Mouse (Mus musculus) C2C12 (cell line): ENCODE data around the gene Gm10188. TPM values are rescaled to one million over a fixed set of nuclear protein-coding genes. Genes with fewer than 3 reads are reported as not detected.

Source experiments
- H3K27me3 ChIP-seq: one replicate; pipeline ENCODE4 v1.6.1; 2011; ENCODE audit not compliant: control insufficient read depth, insufficient read depth, insufficient read length
- H3K36me3 ChIP-seq: one replicate; pipeline ENCODE4 v1.6.1; 2011; ENCODE audit not compliant: control insufficient read depth, insufficient read depth
- H3K4me3 ChIP-seq: one replicate; pipeline ENCODE4 v1.5.1; 2011; ENCODE audit warnings: mild to moderate bottlenecking, control low read depth; ENCODE audit not compliant: poor library complexity, insufficient read depth, severe bottlenecking
- H3K79me2 ChIP-seq: one replicate; pipeline ENCODE4 v1.6.1; 2011; ENCODE audit not compliant: control insufficient read depth, insufficient read depth
- H3K79me3 ChIP-seq: one replicate; pipeline ENCODE4 v1.6.1; 2011; ENCODE audit warnings: low read depth, control low read depth
- H3ac ChIP-seq: one replicate; pipeline ENCODE3; 2011; ENCODE audit warnings: low read depth; ENCODE audit not compliant: control insufficient read depth, insufficient read length
- CEBPB ChIP-seq: IDR thresholded peaks from one replicate; pipeline ENCODE4 v1.6.1; 2011; ENCODE audit warnings: low read depth, mild to moderate bottlenecking, control low read depth, moderate library complexity
- CTCF ChIP-seq: IDR thresholded peaks from one replicate; pipeline ENCODE4 v1.5.1; 2011; ENCODE audit not compliant: control insufficient read depth, insufficient read depth, insufficient read length
- FOSL1 ChIP-seq: IDR thresholded peaks from one replicate; pipeline ENCODE4 v1.8.0; 2011; ENCODE audit warnings: mild to moderate bottlenecking, low read length; ENCODE audit not compliant: poor library complexity, insufficient read depth, severe bottlenecking
- MAX ChIP-seq: IDR thresholded peaks from one replicate; pipeline ENCODE4 v1.6.1; 2011; ENCODE audit warnings: mild to moderate bottlenecking, control low read depth
- MYOD1 ChIP-seq: IDR thresholded peaks from one replicate; pipeline ENCODE4 v1.6.1; 2011; ENCODE audit warnings: low read depth; ENCODE audit not compliant: control insufficient read depth, insufficient read length
- MYOG ChIP-seq: IDR thresholded peaks from one replicate; pipeline ENCODE4 v1.6.1; 2011; ENCODE audit not compliant: control insufficient read depth, insufficient read length; ENCODE audit errors: extremely low read depth
- USF1 ChIP-seq: IDR thresholded peaks from one replicate; pipeline ENCODE4 v1.6.1; 2011; ENCODE audit warnings: low read depth, mild to moderate bottlenecking, control low read depth, moderate library complexity
- polyA plus RNA-seq: library from polyadenylated mRNA; unstranded; fragments of >200 nt; fragmentation: generic; extraction: Trizol; gene quantifications from one replicate; pipeline ENCODE4 v1.2.1, GENCODE M21; 2012; ENCODE audit warnings: missing spikeins

Gm10188 gene
- polyA plus RNA-seq, 1 experiment, result not detected

DNA sequence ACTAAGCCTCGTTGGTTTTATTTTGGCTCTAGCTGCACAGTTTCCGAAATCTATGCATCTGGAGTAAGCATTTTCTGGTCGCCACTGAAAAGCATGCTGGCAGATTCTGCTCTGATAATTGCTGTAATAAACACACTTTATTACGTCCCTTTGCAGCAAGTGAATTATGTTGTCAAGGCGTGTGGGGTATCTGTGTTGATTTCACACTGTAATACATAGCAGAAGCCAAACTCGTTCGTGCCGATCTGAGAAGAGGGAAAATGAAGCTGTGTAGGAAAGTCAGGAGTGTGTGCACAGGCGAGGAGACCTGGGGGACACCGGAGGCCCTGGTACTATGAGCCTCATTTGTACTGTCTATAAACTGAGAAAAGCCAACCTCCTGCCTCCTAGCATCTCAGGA is 20.2 kb downstream of the Gm10188 start:
- TF ChIP-seq MYOG (no peak), CTCF (no peak), MAX (no peak), CEBPB (no peak), MYOD1 (no peak), FOSL1 (no peak), USF1 (no peak)
- H3K79me2 ChIP-seq, result no peaks in the 10 kb centered on the region
- H3K79me3 ChIP-seq, result no peaks in the 10 kb centered on the region
- H3K27me3 ChIP-seq, result no peaks in the 10 kb centered on the region
- no peak overlapping the region for H3K4me3 ChIP-seq
- H3K36me3 ChIP-seq, result no peaks in the 10 kb centered on the region
- no peak overlapping the region for H3ac ChIP-seq

DNA sequence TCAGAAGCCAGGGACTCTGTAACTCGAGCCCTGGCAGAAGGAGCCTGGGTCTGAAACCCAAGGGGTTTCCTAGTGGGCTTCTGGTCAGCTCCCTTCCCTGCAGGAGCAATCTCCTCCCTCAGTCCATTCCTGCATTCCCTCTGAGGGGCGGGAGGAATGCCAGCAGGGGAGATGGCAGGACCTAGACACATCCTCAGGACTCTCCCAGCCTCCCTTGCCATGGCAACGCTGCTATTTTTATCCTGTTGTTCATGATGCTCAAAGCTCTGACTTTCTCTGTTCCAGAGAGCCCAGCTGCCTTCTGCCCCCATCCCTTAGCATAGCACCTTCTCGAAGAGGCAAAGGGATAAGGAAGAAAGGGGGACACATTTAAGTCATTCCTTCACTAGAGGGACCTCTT is 21.4 kb downstream of the Gm10188 start:
- TF ChIP-seq MYOD1 (no peak), CEBPB (no peak), USF1 (no peak), MAX (no peak), MYOG (no peak), FOSL1 (no peak), CTCF (no peak)

DNA sequence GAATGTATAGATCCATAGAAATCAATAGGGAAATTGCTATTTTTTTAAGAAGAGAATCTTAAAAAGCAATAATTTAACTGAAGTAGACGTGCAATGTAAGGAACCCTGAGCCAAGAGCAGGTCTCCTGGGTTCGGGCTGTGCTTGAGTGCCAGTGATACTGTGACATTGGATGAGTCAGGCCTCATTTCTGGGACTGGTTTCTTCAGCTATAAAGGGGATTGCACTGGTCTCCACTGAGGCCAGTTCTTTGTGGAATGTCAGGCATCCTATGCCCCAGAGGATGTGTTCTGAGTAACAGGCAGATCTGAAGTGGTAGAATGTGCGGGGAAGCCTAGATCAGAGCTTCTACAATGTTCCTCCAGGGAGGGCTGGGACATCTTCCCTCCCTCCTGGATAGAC is 22.7 kb downstream of the Gm10188 start:
- no peak for TF ChIP-seq CTCF
- TF ChIP-seq FOSL1, result no peak
- TF ChIP-seq USF1, result no peak
- TF ChIP-seq MYOG, result no peak
- no peak for TF ChIP-seq MYOD1
- no peak for TF ChIP-seq CEBPB
- TF ChIP-seq MAX, result no peak
- H3K79me2 ChIP-seq, result no peaks in the 10 kb centered on the region
- H3K36me3 ChIP-seq, result no peaks in the 10 kb centered on the region
- no peak overlapping the region for H3ac ChIP-seq
- no peaks in the 10 kb centered on the region for H3K27me3 ChIP-seq
- no peaks in the 10 kb centered on the region for H3K79me3 ChIP-seq
- no peak overlapping the region for H3K4me3 ChIP-seq

More for the DNA sequence above, 21.4 kb downstream of the Gm10188 start:
- H3K79me2 ChIP-seq, result no peaks in the 10 kb centered on the region
- H3K4me3 ChIP-seq, result no peak overlapping the region
- H3K79me3 ChIP-seq, result no peaks in the 10 kb centered on the region
- H3ac ChIP-seq, result no peak overlapping the region
- no peaks in the 10 kb centered on the region for H3K36me3 ChIP-seq
- no peaks in the 10 kb centered on the region for H3K27me3 ChIP-seq

- Histone ChIP-seq H3K4me3 (no peak overlapping the region), H3K36me3 (no peaks in the 10 kb centered on the region), H3ac (no peak overlapping the region), H3K27me3 (no peaks in the 10 kb centered on the region), H3K79me2 (no peaks in the 10 kb centered on the region), H3K79me3 (no peaks in the 10 kb centered on the region)
- no peak for TF ChIP-seq MAX
- TF ChIP-seq USF1, result no peak
- no peak for TF ChIP-seq CEBPB
- no peak for TF ChIP-seq CTCF
- no peak for TF ChIP-seq MYOG
- no peak for TF ChIP-seq FOSL1
- TF ChIP-seq MYOD1, result no peak
Observed at GRCm38 (mm10) chr1:132205958-132206357, 23.6 kb downstream of the Gm10188 start.

DNA sequence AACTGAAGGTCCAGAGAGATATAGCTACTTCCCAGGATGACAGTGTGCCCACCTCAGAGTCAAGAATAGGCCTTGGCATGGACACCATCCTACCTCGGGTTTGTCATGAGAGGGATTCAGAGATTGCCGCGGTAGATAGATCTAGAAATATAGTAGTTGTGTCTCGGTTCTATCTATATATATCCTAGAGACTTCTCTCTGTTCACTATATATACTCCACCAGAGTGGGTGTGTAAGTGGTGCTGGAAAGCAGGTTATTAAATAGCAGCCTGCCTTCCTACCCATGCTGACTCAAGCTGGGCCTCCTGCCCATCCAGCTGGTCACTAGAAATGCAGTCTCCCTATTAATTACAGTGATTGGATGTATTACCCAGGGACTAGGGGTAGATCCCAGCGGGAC is 26.8 kb downstream of the Gm10188 start:
- no peaks in the 10 kb centered on the region for H3K27me3 ChIP-seq
- no peak overlapping the region for H3K4me3 ChIP-seq
- no peaks in the 10 kb centered on the region for H3K36me3 ChIP-seq
- TF ChIP-seq MYOD1 (no peak), CTCF (no peak), MYOG (no peak), CEBPB (no peak), USF1 (no peak), FOSL1 (no peak), MAX (no peak)
- H3ac ChIP-seq, result no peak overlapping the region
- H3K79me2 ChIP-seq, result no peaks in the 10 kb centered on the region
- H3K79me3 ChIP-seq, result no peaks in the 10 kb centered on the region

DNA sequence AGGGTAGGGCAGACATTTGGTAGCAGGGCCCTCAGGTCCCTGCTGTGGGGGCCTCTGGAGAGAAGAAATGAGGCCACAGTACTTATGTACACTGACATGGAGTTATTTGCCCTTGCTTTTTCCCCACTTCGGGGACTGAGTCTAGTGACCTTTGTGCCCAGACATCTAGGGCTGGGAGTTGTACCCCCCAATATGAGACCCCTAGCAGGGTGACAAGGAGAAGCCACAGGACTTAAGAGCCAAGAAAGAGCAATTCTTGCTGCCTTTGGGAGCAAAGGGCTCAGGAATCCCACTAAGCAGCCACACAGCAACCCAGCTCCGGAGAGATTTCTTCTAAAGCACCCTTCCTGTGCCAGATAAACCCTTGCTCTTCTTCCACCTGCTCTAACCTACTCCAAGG is 27.6 kb downstream of the Gm10188 start:
- H3K27me3 ChIP-seq, result no peaks in the 10 kb centered on the region
- no peak overlapping the region for H3K4me3 ChIP-seq
- no peaks in the 10 kb centered on the region for H3K79me3 ChIP-seq
- TF ChIP-seq MYOD1 (no peak), FOSL1 (no peak), CTCF (no peak), USF1 (no peak), CEBPB (no peak), MAX (no peak), MYOG (no peak)
- no peak overlapping the region for H3ac ChIP-seq
- no peaks in the 10 kb centered on the region for H3K36me3 ChIP-seq
- H3K79me2 ChIP-seq, result no peaks in the 10 kb centered on the region
